Mouse (Mus musculus): ENCODE measurements at regions not wholly inside any gene's neighbourhood (a gene's known extent, or its start where the extent isn't known, plus 50 kb on each side); places are given as distances from the start of the nearest gene placed in this dataset.
"Not testable (repeated sequence)": the region's sequence is repeated elsewhere in the genome, so short reads cannot be mapped to it uniquely, and the experiment has no call there.

GRCm38 (mm10) chr2:123655551-123655950 is 434.2 kb upstream of the Sema6d start:
- Histone ChIP-seq H3K36me3 (no peaks in the 10 kb centered on the region), H3K4me1 (replicated peaks) (no peaks in the 10 kb centered on the region), H3K4me2 (no peak overlapping the region), H3K9me3 (no peaks in the 10 kb centered on the region), H3K27me3 (no peaks in the 10 kb centered on the region), H3K27ac (no peak overlapping the region), H3K9ac (no peak overlapping the region), H3K4me3 (no peak overlapping the region)
- ATAC-seq (ENCODE audit: low FRiP score) = no peak
- 79% methylated on average over 1 of the region's 1 CpGs for WGBS

- no peak for ATAC-seq (ENCODE audit: low FRiP score)
Measured at GRCm38 (mm10) chr2:123688290-123689030, 401.3 kb upstream of the Sema6d start.

DNA sequence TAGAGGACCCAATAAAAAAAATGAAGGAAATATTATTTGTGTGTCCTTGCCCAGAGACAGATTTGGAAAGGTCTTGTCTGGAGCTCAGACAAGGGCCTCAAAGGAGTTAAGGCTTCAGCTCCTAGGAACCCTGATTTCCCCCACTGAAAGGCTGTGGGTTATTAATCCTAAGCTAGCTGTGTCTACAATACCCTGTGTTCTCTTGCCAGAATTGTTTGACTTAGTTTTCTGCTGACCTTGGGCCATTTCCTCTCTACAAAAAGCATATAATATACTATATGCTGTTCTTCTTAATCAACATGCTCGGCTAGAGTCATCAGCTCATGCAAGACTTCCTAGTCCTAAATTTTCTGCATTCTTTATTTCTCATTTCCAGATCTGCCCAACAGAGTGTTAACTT is 400.0 kb upstream of the Sema6d start:
- Histone ChIP-seq H3K27me3 (no peaks in the 10 kb centered on the region), H3K4me1 (replicated peaks) (no peaks in the 10 kb centered on the region), H3K36me3 (no peaks in the 10 kb centered on the region), H3K4me2 (no peak overlapping the region), H3K4me3 (no peak overlapping the region), H3K27ac (no peak overlapping the region), H3K9me3 (no peaks in the 10 kb centered on the region), H3K9ac (no peak overlapping the region)
- ATAC-seq (ENCODE audit: low FRiP score) = no peak
- 85% methylated on average over 1 of the region's 1 CpGs for WGBS

More at GRCm38 (mm10) chr2:123688290-123689030, 401.3 kb upstream of the Sema6d start:
- H3K4me3 ChIP-seq = no peak overlapping the region
- no peaks in the 10 kb centered on the region for H3K27me3 ChIP-seq
- H3K4me2 ChIP-seq = no peak overlapping the region
- no peaks in the 10 kb centered on the region for H3K4me1 ChIP-seq (replicated peaks)
- 80% methylated on average over 4 of the region's 4 CpGs for WGBS
- H3K27ac ChIP-seq = no peak overlapping the region
- H3K36me3 ChIP-seq = no peaks in the 10 kb centered on the region
- no peaks in the 10 kb centered on the region for H3K9me3 ChIP-seq
- H3K9ac ChIP-seq = no peak overlapping the region

GRCm38 (mm10) chr2:123739688-123740087 is 350.1 kb upstream of the Sema6d start:
- ATAC-seq (ENCODE audit: low FRiP score) = no peak
- H3K4me2 ChIP-seq = no peak overlapping the region
- H3K9ac ChIP-seq = no peak overlapping the region
- no peak overlapping the region for H3K4me3 ChIP-seq
- no peak overlapping the region for H3K27ac ChIP-seq
- no peaks in the 10 kb centered on the region for H3K36me3 ChIP-seq
- no peaks in the 10 kb centered on the region for H3K27me3 ChIP-seq
- WGBS = 87% methylated on average over 4 of the region's 4 CpGs
- no peaks in the 10 kb centered on the region for H3K4me1 ChIP-seq (replicated peaks)
- no peaks in the 10 kb centered on the region for H3K9me3 ChIP-seq

GRCm38 (mm10) chr2:123740541-123740940 is 349.2 kb upstream of the Sema6d start:
- H3K4me3 ChIP-seq = no peak overlapping the region
- no peaks in the 10 kb centered on the region for H3K4me1 ChIP-seq (replicated peaks)
- H3K9me3 ChIP-seq = no peaks in the 10 kb centered on the region
- no peak overlapping the region for H3K4me2 ChIP-seq
- H3K9ac ChIP-seq = no peak overlapping the region
- no peak for ATAC-seq (ENCODE audit: low FRiP score)
- H3K36me3 ChIP-seq = no peaks in the 10 kb centered on the region
- no peaks in the 10 kb centered on the region for H3K27me3 ChIP-seq
- 68% methylated on average over 6 of the region's 6 CpGs for WGBS
- H3K27ac ChIP-seq = no peak overlapping the region

- peak overlapping the region; percentile 28 for H3K4me3 ChIP-seq
- WGBS = 65% methylated on average over 7 of the region's 7 CpGs
- no peak overlapping the region for H3K27ac ChIP-seq
- no peak overlapping the region for H3K9ac ChIP-seq
- no peaks in the 10 kb centered on the region for H3K4me1 ChIP-seq (replicated peaks)
- H3K4me2 ChIP-seq = peak overlapping the region; percentile 43
- ATAC-seq (ENCODE audit: low FRiP score) = no peak
- H3K9me3 ChIP-seq = no peaks in the 10 kb centered on the region
- H3K27me3 ChIP-seq = no peaks in the 10 kb centered on the region
- H3K36me3 ChIP-seq = no peaks in the 10 kb centered on the region
Measured at GRCm38 (mm10) chr2:123754220-123754619, 335.5 kb upstream of the Sema6d start.

DNA sequence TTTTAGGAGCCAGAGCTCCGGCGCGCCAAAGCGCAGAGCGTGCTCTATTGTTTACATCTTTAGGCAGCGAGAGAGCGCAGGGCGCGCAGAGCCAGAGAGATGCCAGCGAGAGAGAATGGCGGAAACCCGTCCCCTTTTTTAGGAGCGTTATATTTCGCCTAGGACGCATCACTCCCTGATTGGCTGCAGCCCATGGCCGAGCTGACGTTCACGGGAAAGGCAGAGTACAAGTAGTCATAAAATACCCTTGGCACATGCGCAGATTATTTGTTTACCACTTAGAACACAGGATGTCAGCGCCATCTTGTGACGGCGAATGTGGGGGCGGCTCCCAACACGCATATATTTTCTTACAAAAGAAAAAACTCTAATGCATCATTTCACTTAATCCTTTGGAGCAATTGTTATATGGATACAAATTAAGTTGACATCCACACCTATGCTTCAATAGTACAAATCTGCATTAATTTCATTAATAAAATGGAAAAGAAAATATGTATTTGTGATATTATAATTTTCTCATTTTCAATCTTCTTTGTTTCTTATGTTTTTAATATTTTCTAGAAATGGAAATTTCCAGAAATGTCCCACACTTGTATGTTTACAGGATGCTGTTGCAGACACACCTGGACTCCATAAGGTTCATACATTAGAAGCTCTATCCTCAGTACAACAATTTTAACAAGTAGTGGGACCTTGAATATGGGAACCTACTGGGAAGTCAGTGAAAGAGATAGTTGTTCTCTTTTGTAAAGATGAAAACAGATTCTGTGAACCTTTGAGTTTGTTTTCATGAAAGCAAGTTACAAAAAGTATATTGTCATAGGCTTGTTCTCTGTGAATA is 334.9 kb upstream of the Sema6d start:
- H3K27ac ChIP-seq; H3K9me3 ChIP-seq; H3K9ac ChIP-seq; H3K36me3 ChIP-seq; H3K4me1 ChIP-seq (replicated peaks); H3K27me3 ChIP-seq: not testable (repeated sequence)
- 51% methylated on average over 21 of the region's 24 CpGs for WGBS
- peak; percentile 43; the same call in 1 of the 2 replicates for ATAC-seq (ENCODE audit: low FRiP score)
- H3K4me3 ChIP-seq = peak overlapping the region; percentile 28
- peak overlapping the region; percentile 43 for H3K4me2 ChIP-seq

DNA sequence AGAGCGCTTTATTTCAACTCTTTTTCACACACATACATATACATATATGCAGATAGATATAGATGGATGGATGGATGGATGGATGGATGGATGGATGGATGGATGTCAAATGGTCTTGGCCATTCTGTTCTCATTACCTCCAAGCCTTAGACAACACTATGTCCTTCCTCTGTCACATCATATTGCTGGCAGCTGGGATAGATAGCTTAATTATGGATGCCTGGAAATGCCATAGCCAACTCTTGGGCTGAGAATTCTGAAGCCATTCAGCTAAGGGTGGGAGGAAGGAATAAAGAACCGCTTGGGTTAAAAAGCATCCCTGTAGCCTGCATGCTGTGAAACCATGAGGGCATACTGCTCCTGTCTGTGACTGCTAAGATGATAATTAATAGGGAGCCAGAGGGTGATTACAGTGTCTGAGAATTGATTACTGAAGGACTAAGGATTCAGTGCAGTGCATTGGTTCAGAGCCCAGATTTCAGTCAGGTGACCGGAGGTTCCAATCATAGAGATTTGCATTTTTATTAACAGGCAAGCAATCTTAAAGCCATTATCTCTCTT is 290.5 kb upstream of the Sema6d start:
- no peak overlapping the region for H3K9ac ChIP-seq
- H3K36me3 ChIP-seq = no peaks in the 10 kb centered on the region
- H3K4me3 ChIP-seq = no peak overlapping the region
- 62% methylated on average over 3 of the region's 3 CpGs for WGBS
- no peaks in the 10 kb centered on the region for H3K9me3 ChIP-seq
- peak overlapping the region; percentile 35; the same call in 1 of the 2 replicates for H3K27ac ChIP-seq
- ATAC-seq (ENCODE audit: low FRiP score) = peak; percentile 88
- H3K4me1 ChIP-seq (replicated peaks) = peaks cover 5% of the 10 kb centered on the region
- no peaks in the 10 kb centered on the region for H3K27me3 ChIP-seq
- H3K4me2 ChIP-seq = no peak overlapping the region

GRCm38 (mm10) chr2:123805646-123806045 is 284.1 kb upstream of the Sema6d start:
- 89% methylated on average over 2 of the region's 2 CpGs for WGBS

DNA sequence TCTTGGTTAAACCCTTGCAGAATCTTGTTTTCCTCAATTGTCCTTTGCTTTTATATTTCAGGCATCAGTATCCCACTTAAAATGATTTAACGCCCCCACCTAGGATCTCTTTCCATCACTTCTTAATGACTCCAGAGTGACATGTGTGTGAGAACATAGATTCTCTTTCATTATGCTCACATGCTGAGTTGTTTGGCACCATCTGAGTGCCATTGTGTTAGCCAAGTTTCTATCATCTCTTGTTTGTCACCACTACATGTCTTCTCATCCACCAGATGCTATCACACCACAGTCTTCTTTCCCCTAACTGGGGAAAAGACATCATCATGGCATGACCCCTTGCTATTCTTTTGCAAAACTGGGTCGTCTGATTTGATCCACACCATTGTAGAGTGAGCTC is 283.4 kb upstream of the Sema6d start:
- Histone ChIP-seq H3K36me3 (no peaks in the 10 kb centered on the region), H3K9me3 (no peaks in the 10 kb centered on the region), H3K4me3 (no peak overlapping the region), H3K27ac (no peak overlapping the region), H3K4me1 (replicated peaks) (no peaks in the 10 kb centered on the region), H3K4me2 (no peak overlapping the region), H3K9ac (no peak overlapping the region), H3K27me3 (no peaks in the 10 kb centered on the region)
- no peak for ATAC-seq (ENCODE audit: low FRiP score)
- WGBS = 75% methylated on average over 2 of the region's 2 CpGs

More at GRCm38 (mm10) chr2:123805646-123806045, 284.1 kb upstream of the Sema6d start:
- Histone ChIP-seq H3K9ac (no peak overlapping the region), H3K36me3 (no peaks in the 10 kb centered on the region), H3K4me2 (no peak overlapping the region), H3K4me3 (no peak overlapping the region), H3K27ac (no peak overlapping the region), H3K9me3 (no peaks in the 10 kb centered on the region), H3K4me1 (replicated peaks) (no peaks in the 10 kb centered on the region), H3K27me3 (no peaks in the 10 kb centered on the region)
- ATAC-seq (ENCODE audit: low FRiP score) = no peak

DNA sequence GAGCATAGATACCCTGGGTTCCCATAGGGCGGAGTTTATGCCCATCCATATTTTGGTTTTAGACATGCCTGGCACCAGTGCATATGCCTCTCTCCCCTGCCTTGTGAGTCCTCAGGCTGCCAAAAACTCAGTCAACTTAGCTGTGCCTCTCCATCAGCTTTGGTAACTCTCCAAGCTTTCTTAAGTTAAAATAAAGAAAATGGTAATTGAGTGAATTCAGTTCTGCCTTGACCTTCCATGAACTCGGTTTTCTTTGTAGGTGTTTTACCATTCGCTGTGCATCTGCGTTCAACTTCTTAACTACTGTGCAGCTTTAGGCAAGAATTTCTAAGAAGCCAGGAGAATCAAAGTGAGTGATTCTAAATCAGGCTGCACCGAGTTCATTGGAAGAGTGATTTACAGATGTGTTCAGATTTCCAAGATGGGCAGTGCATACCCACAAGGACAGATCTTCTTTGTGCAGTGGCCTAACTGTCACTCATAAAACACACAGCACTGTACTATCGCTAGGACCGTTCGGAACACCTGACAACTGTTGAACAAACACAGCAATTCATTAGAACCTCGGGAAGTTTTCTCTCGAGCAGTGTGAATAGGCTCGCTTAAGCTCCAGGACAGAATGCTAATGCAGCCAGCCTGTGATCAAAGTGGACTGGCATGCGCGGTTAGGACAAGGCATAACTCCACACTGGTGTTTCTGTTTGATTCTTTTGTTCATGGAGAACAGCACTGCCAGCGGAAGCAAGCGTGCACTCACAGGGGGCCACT is 276.4 kb upstream of the Sema6d start:
- H3K27me3 ChIP-seq = no peaks in the 10 kb centered on the region
- H3K4me2 ChIP-seq = peak overlapping the region; percentile 27
- 28% methylated on average over 15 of the region's 15 CpGs for WGBS
- H3K9ac ChIP-seq = no peak overlapping the region
- peak overlapping the region; percentile 70; the same call in 1 of the 2 replicates for H3K27ac ChIP-seq
- ATAC-seq (ENCODE audit: low FRiP score) = peak; percentile 92
- H3K9me3 ChIP-seq = no peaks in the 10 kb centered on the region
- H3K36me3 ChIP-seq = no peaks in the 10 kb centered on the region
- H3K4me1 ChIP-seq (replicated peaks) = peaks cover 13% of the 10 kb centered on the region
- no peak overlapping the region for H3K4me3 ChIP-seq

DNA sequence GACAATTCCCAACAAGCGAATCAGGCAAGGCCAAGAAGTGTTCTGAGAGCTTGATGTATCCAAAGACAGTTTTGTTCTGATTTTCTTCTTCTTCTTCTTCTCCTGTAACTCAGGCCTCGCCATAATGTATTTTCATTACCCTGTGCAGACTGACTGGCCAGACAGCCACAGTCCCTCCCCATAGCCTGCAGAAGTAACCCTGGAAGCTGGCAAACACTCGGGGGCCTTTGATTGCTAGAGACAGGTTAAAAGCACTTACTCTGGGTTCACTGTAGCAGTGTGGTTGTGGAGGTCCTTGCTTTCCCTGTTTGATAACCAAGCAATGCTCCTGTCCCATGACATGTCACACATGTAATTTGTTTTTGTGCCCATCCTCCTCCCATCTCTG is 275.8 kb upstream of the Sema6d start:
- Histone ChIP-seq H3K36me3 (no peaks in the 10 kb centered on the region), H3K4me3 (no peak overlapping the region), H3K27ac (peak overlapping the region; percentile 70; the same call in 1 of the 2 replicates), H3K9me3 (no peaks in the 10 kb centered on the region), H3K9ac (no peak overlapping the region), H3K4me1 (replicated peaks) (peaks cover 13% of the 10 kb centered on the region), H3K27me3 (no peaks in the 10 kb centered on the region), H3K4me2 (peak overlapping the region; percentile 27)
- 15% methylated on average over 3 of the region's 3 CpGs for WGBS
- ATAC-seq (ENCODE audit: low FRiP score) = peak; percentile 41; the same call in 1 of the 2 replicates
